Mouse (Mus musculus): ENCODE data around the gene Schip1. TPM values are rescaled to one million over a fixed set of nuclear protein-coding genes. Genes with fewer than 3 reads are reported as not detected.
A peak's percentile ranks its signal among the peaks of the same experiment; 100 is the strongest.

The Schip1 gene
- polyA plus RNA-seq, 1 experiment from 2014 or later: 37.1 TPM

GRCm38 (mm10) chr3:68593073-68593867 is 528.7 kb downstream of the Schip1 start:
- Histone ChIP-seq H3K27me3 (replicated peaks; ENCODE audit: control insufficient read depth, insufficient read depth, low read length) (no peaks in the 10 kb centered on the region; the same call in 1 of the 2 replicates), H3K4me1 (ENCODE audit: control insufficient read depth, insufficient read depth, low read length) (peaks cover 14% of the 10 kb centered on the region; the same call in 1 of the 2 replicates)
- no peak for DNase-seq (ENCODE audit: low spot score)

GRCm38 (mm10) chr3:68595316-68595925 is 530.8 kb downstream of the Schip1 start:
- H3K9me3 ChIP-seq (ENCODE audit: control insufficient read depth, low read length): no peaks in the 10 kb centered on the region
- H3K9ac ChIP-seq (ENCODE audit: low read depth, low read length): no peak overlapping the region
- no peaks in the 10 kb centered on the region; the same call in 1 of the 2 replicates for H3K27me3 ChIP-seq (replicated peaks; ENCODE audit: control insufficient read depth, insufficient read depth, low read length)
- H3K27ac ChIP-seq (replicated peaks; ENCODE audit: low read depth, low read length): no peak overlapping the region
- peaks cover 6% of the 10 kb centered on the region; the same call in 1 of the 2 replicates for H3K4me1 ChIP-seq (ENCODE audit: control insufficient read depth, insufficient read depth, low read length)
- H3K4me3 ChIP-seq (ENCODE audit: low read depth, low read length): no peak overlapping the region
- no peak overlapping the region for H3K4me2 ChIP-seq (ENCODE audit: low read depth, low read length)
- 67% methylated on average over 10 of the region's 10 CpGs for WGBS
- no peak for ATAC-seq (ENCODE audit: low read depth)
- H3K36me3 ChIP-seq (ENCODE audit: control insufficient read depth, insufficient read depth, low read length): no peaks in the 10 kb centered on the region
- DNase-seq (ENCODE audit: low spot score): no peak

More at GRCm38 (mm10) chr3:68593073-68593867, 528.7 kb downstream of the Schip1 start:
- H3K9me3 ChIP-seq (ENCODE audit: control insufficient read depth, low read length): no peaks in the 10 kb centered on the region
- ATAC-seq (ENCODE audit: low read depth): no peak
- no peak overlapping the region for H3K27ac ChIP-seq (replicated peaks; ENCODE audit: low read depth, low read length)
- H3K36me3 ChIP-seq (ENCODE audit: control insufficient read depth, insufficient read depth, low read length): no peaks in the 10 kb centered on the region
- H3K4me3 ChIP-seq (ENCODE audit: low read depth, low read length): no peak overlapping the region
- H3K4me2 ChIP-seq (ENCODE audit: low read depth, low read length): no peak overlapping the region
- WGBS: 63% methylated on average over 12 of the region's 12 CpGs
- H3K9ac ChIP-seq (ENCODE audit: low read depth, low read length): no peak overlapping the region

DNA sequence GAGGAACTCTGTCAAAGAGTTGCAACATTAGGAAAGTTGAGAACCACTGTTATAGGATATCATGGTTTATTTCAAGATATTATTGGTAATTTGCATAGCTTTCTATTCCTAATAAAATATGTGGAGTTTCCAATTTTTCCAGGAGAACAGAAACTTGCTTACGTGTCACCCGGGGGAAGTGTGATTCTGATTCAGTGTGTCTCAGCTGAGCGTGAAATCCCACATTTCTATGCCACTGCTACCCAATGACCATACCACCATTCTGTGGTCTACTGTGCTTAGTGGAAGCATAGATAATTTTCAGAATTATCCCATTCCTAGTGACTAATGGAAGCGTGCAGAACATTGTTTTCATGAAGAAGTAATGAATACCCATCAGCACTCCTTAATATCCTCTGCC is 532.3 kb downstream of the Schip1 start:
- no peaks in the 10 kb centered on the region; the same call in 1 of the 2 replicates for H3K27me3 ChIP-seq (replicated peaks; ENCODE audit: control insufficient read depth, insufficient read depth, low read length)
- H3K27ac ChIP-seq (replicated peaks; ENCODE audit: low read depth, low read length): no peak overlapping the region
- H3K4me2 ChIP-seq (ENCODE audit: low read depth, low read length): no peak overlapping the region
- H3K4me1 ChIP-seq (ENCODE audit: control insufficient read depth, insufficient read depth, low read length): no peaks in the 10 kb centered on the region
- ATAC-seq (ENCODE audit: low read depth) (no peak), DNase-seq (ENCODE audit: low spot score) (no peak)
- H3K36me3 ChIP-seq (ENCODE audit: control insufficient read depth, insufficient read depth, low read length): no peaks in the 10 kb centered on the region
- H3K9me3 ChIP-seq (ENCODE audit: control insufficient read depth, low read length): no peaks in the 10 kb centered on the region
- no peak overlapping the region for H3K4me3 ChIP-seq (ENCODE audit: low read depth, low read length)
- H3K9ac ChIP-seq (ENCODE audit: low read depth, low read length): no peak overlapping the region
- WGBS: 95% methylated on average over 4 of the region's 4 CpGs

DNA sequence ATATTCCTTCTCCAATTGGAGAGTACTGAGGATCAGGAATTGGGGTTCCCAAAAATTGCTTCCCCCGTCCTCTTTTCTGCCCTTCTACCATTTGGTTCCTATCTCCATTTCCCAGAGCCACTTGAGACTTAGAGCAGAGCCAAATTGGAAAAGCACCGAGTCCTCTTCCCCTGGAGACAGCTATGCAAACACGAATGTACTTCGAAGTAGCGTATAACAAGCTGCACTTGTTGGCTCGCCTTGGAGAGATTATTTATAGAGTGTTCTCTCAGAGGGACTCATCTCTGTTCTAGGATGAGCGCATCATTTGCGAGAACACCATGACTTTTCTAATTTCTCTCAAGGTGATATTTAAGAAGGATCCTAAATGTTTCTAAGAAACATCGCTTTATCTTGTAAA is 538.3 kb downstream of the Schip1 start:
- Histone ChIP-seq H3K9ac (ENCODE audit: low read depth, low read length) (no peak overlapping the region), H3K4me3 (ENCODE audit: low read depth, low read length) (no peak overlapping the region), H3K27me3 (replicated peaks; ENCODE audit: control insufficient read depth, insufficient read depth, low read length) (no peaks in the 10 kb centered on the region), H3K4me1 (ENCODE audit: control insufficient read depth, insufficient read depth, low read length) (no peaks in the 10 kb centered on the region), H3K4me2 (ENCODE audit: low read depth, low read length) (no peak overlapping the region), H3K36me3 (ENCODE audit: control insufficient read depth, insufficient read depth, low read length) (no peaks in the 10 kb centered on the region), H3K9me3 (ENCODE audit: control insufficient read depth, low read length) (no peaks in the 10 kb centered on the region), H3K27ac (replicated peaks; ENCODE audit: low read depth, low read length) (no peak overlapping the region)
- ATAC-seq (ENCODE audit: low read depth) (0 out of 2 replicates have a peak, but pooled peaks have one; percentile 42), DNase-seq (ENCODE audit: low spot score) (no peak)
- 83% methylated on average over 9 of the region's 9 CpGs for WGBS

GRCm38 (mm10) chr3:68604467-68604866 is 539.9 kb downstream of the Schip1 start:
- no peak overlapping the region for H3K4me2 ChIP-seq (ENCODE audit: low read depth, low read length)
- no peak overlapping the region for H3K4me3 ChIP-seq (ENCODE audit: low read depth, low read length)
- DNase-seq (ENCODE audit: low spot score) (no peak), ATAC-seq (ENCODE audit: low read depth) (no peak)
- H3K9me3 ChIP-seq (ENCODE audit: control insufficient read depth, low read length): no peaks in the 10 kb centered on the region
- H3K27me3 ChIP-seq (replicated peaks; ENCODE audit: control insufficient read depth, insufficient read depth, low read length): no peaks in the 10 kb centered on the region
- WGBS: 77% methylated on average over 10 of the region's 10 CpGs
- no peak overlapping the region for H3K27ac ChIP-seq (replicated peaks; ENCODE audit: low read depth, low read length)
- no peaks in the 10 kb centered on the region for H3K4me1 ChIP-seq (ENCODE audit: control insufficient read depth, insufficient read depth, low read length)
- no peaks in the 10 kb centered on the region for H3K36me3 ChIP-seq (ENCODE audit: control insufficient read depth, insufficient read depth, low read length)
- no peak overlapping the region for H3K9ac ChIP-seq (ENCODE audit: low read depth, low read length)

- WGBS: 68% methylated on average over 10 of the region's 10 CpGs
- Histone ChIP-seq H3K36me3 (ENCODE audit: control insufficient read depth, insufficient read depth, low read length) (no peaks in the 10 kb centered on the region), H3K4me2 (ENCODE audit: low read depth, low read length) (no peak overlapping the region), H3K27ac (replicated peaks; ENCODE audit: low read depth, low read length) (no peak overlapping the region), H3K9me3 (ENCODE audit: control insufficient read depth, low read length) (no peaks in the 10 kb centered on the region), H3K4me1 (ENCODE audit: control insufficient read depth, insufficient read depth, low read length) (no peaks in the 10 kb centered on the region), H3K27me3 (replicated peaks; ENCODE audit: control insufficient read depth, insufficient read depth, low read length) (no peaks in the 10 kb centered on the region), H3K9ac (ENCODE audit: low read depth, low read length) (no peak overlapping the region), H3K4me3 (ENCODE audit: low read depth, low read length) (no peak overlapping the region)
- DNase-seq (ENCODE audit: low spot score): no peak
- ATAC-seq (ENCODE audit: low read depth): no peak
Observed at GRCm38 (mm10) chr3:68604962-68605361, 540.4 kb downstream of the Schip1 start.

GRCm38 (mm10) chr3:68605942-68606603 is 541.5 kb downstream of the Schip1 start:
- Histone ChIP-seq H3K36me3 (ENCODE audit: control insufficient read depth, insufficient read depth, low read length) (no peaks in the 10 kb centered on the region), H3K4me1 (ENCODE audit: control insufficient read depth, insufficient read depth, low read length) (no peaks in the 10 kb centered on the region), H3K4me3 (ENCODE audit: low read depth, low read length) (no peak overlapping the region), H3K9me3 (ENCODE audit: control insufficient read depth, low read length) (no peaks in the 10 kb centered on the region), H3K4me2 (ENCODE audit: low read depth, low read length) (no peak overlapping the region), H3K27ac (replicated peaks; ENCODE audit: low read depth, low read length) (no peak overlapping the region), H3K27me3 (replicated peaks; ENCODE audit: control insufficient read depth, insufficient read depth, low read length) (no peaks in the 10 kb centered on the region), H3K9ac (ENCODE audit: low read depth, low read length) (no peak overlapping the region)
- 83% methylated on average over 7 of the region's 7 CpGs for WGBS
- ATAC-seq (ENCODE audit: low read depth) (no peak), DNase-seq (ENCODE audit: low spot score) (no peak)

- Histone ChIP-seq H3K4me2 (ENCODE audit: low read depth, low read length) (no peak overlapping the region), H3K36me3 (ENCODE audit: control insufficient read depth, insufficient read depth, low read length) (no peaks in the 10 kb centered on the region), H3K9ac (ENCODE audit: low read depth, low read length) (no peak overlapping the region), H3K27ac (replicated peaks; ENCODE audit: low read depth, low read length) (no peak overlapping the region), H3K4me3 (ENCODE audit: low read depth, low read length) (no peak overlapping the region), H3K27me3 (replicated peaks; ENCODE audit: control insufficient read depth, insufficient read depth, low read length) (no peaks in the 10 kb centered on the region), H3K4me1 (ENCODE audit: control insufficient read depth, insufficient read depth, low read length) (no peaks in the 10 kb centered on the region), H3K9me3 (ENCODE audit: control insufficient read depth, low read length) (no peaks in the 10 kb centered on the region)
- ATAC-seq (ENCODE audit: low read depth) (no peak), DNase-seq (ENCODE audit: low spot score) (no peak)
- WGBS: 89% methylated on average over 8 of the region's 8 CpGs
Observed at GRCm38 (mm10) chr3:68606730-68607129, 542.1 kb downstream of the Schip1 start.
